Mouse (Mus musculus): Measurements from ENCODE around the gene Setd7. TPM values are rescaled to one million over a fixed set of nuclear protein-coding genes. Genes with fewer than 3 reads are reported as not detected.

Gene Setd7
- polyA plus RNA-seq, 1 experiment, result 12.0 TPM

DNA sequence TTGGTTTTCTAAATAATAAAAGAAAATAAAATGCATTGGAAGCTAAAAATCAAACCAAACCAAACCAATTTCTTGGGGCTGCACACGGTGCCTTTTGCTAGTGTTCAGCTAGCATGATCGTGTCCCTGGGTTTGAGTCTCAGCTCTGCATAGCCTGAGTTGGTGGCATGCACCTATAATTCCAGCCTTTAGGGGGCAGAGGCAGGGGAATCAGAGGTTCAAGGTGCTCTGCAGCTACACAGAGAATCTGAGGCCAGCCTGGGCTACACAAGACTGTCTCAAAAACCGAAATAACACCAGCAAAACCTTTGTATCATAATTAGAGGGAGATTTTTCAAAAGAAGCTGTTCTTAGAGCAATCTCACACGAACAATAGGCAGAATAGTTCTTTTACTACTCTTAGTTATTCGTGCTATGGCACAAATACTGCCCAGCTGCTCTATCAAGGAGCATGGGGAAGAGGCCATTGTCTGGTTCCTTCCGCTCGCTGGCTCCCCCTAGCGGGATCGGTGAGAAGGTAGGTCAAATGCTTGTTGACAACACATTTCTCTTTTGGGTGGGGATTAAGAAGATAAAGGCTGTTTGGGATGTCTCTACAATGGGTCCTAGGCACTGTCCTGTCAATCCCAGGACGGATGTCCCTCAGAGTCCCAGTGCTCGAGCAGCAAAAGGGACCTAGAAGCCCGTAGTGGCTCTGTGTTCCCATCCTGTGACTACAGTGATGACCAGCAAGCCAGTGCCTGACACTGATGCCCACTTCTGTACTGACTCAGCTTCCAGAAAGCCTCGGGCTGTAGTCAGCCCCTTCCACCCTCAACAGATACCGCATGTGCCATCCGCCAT, 20.9 kb downstream of the Setd7 start:
- Histone ChIP-seq H3K27ac (ENCODE audit: control insufficient read depth, insufficient read depth, low read depth, low read length, poor library complexity) (no peak overlapping the region), H3K4me1 (ENCODE audit: control insufficient read depth, insufficient read depth, low read length) (no peaks in the 10 kb centered on the region), H3K4me3 (replicated peaks; ENCODE audit: control insufficient read depth, low read depth, low read length) (no peak overlapping the region)
- TF ChIP-seq POLR2A (IDR thresholded peaks at IDR 0.05; ENCODE audit: borderline replicate concordance, control insufficient read depth, low read depth, low read length) (no peak), CTCF (IDR thresholded peaks at IDR 0.05; ENCODE audit: control insufficient read depth, insufficient read depth, low read length) (peak; percentile 91)
- WGBS, result 50% methylated on average over 15 of the region's 15 CpGs

DNA sequence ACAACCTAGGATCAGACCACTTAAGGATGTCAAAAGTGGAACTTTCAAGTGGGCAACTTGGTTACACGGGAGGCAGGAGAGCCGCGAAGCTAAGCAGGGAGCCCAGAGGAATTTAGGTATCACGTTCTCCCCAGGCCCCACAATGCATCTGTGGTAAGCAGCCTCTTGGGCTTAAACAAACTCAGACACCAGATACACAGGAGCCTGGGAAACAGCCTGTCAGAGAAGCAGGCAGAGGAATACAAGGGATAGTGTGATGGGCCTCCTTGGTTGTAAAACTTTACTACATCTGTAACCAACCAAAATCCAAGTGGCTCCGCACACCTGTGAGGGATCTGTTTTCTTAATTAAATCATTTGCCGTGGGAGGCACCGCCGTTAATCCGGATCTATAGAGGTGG, 26.7 kb downstream of the Setd7 start:
- H3K27ac ChIP-seq (ENCODE audit: control insufficient read depth, insufficient read depth, low read depth, low read length, poor library complexity), result no peak overlapping the region
- TF ChIP-seq POLR2A (IDR thresholded peaks at IDR 0.05; ENCODE audit: borderline replicate concordance, control insufficient read depth, low read depth, low read length) (no peak), CTCF (IDR thresholded peaks at IDR 0.05; ENCODE audit: control insufficient read depth, insufficient read depth, low read length) (no peak)
- 91% methylated on average over 9 of the region's 9 CpGs for WGBS
- H3K4me1 ChIP-seq (ENCODE audit: control insufficient read depth, insufficient read depth, low read length), result no peaks in the 10 kb centered on the region
- H3K4me3 ChIP-seq (replicated peaks; ENCODE audit: control insufficient read depth, low read depth, low read length), result no peak overlapping the region

DNA sequence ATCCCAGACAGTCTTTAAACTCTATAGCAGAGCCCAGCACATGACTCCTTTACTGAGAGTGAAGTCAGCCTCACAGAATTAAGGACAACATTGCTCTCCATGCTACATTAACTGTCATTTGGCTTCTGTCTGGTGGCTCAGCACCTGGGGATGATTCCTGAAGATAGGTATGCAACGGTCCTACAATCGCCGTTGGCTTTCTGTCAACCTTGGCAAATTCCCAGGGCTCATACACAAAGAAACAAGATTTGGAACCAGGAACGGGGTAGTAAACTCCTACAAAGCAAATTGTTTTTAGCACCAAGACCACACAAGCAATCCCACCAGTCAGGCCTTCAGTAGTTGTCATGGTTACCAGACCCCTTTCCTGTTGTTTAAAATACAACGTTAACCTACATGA, 27.1 kb downstream of the Setd7 start:
- 88% methylated on average over 5 of the region's 5 CpGs for WGBS
- H3K4me3 ChIP-seq (replicated peaks; ENCODE audit: control insufficient read depth, low read depth, low read length), result no peak overlapping the region
- H3K4me1 ChIP-seq (ENCODE audit: control insufficient read depth, insufficient read depth, low read length), result no peaks in the 10 kb centered on the region
- TF ChIP-seq POLR2A (IDR thresholded peaks at IDR 0.05; ENCODE audit: borderline replicate concordance, control insufficient read depth, low read depth, low read length) (no peak), CTCF (IDR thresholded peaks at IDR 0.05; ENCODE audit: control insufficient read depth, insufficient read depth, low read length) (no peak)
- no peak overlapping the region for H3K27ac ChIP-seq (ENCODE audit: control insufficient read depth, insufficient read depth, low read depth, low read length, poor library complexity)

DNA sequence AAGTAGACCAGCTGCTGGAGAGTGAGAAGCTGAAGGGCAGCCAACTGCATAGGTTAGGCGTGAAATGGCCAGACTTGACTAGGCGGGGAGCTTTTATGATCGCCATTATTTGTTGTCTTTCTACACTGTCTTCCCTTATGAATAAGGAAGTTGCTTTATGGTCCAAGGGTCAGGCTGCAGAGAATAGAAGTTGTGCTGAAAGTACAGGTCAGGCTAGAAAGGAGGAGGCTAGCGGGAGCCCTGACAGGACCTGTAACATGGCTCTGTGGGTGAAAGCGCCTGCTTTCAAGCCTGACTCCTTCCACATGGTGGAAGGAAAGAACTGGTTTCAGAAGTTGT, 28.4 kb downstream of the Setd7 start:
- no peak overlapping the region for H3K27ac ChIP-seq (ENCODE audit: control insufficient read depth, insufficient read depth, low read depth, low read length, poor library complexity)

DNA sequence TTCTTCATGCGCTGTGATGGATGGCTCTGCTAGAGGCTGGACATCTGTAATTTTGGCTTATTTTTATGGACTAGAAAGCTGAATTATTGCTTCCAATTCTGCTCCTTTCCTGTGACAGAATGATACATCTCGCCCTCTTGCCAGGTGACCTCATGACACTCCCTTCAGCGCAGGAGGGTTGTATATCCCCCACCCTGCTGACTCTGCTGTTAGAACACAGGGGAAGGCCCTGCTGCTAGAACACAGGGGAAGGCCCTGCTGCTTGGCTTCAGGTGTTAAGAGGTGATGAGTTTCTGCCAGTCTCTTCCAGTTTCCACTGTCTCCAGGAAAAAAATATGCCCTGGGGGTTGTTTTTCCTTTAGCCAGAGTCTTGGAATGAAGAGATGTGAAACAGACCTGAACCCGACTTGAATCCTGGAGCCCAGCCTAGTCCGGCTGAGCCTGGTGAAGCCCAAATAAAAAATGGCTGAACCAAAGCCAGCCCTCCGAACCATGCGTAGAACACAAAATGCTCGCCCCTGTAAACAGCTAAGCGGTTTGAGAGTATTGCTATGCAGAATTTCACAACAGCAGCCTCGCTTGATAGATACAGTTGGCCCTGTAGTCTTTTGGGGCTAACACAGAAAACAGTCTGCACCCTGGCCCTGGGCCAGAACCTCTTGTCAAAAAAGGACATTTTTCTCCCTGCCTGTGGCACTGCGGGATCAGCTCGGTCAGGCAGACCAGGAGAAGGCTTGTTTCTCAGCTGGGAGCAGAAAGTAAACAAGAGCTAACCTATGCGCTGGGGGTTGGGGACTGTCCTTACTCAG, 29.0 kb downstream of the Setd7 start:
- TF ChIP-seq POLR2A (IDR thresholded peaks at IDR 0.05; ENCODE audit: borderline replicate concordance, control insufficient read depth, low read depth, low read length) (no peak), CTCF (IDR thresholded peaks at IDR 0.05; ENCODE audit: control insufficient read depth, insufficient read depth, low read length) (no peak)
- Histone ChIP-seq H3K4me1 (ENCODE audit: control insufficient read depth, insufficient read depth, low read length) (no peaks in the 10 kb centered on the region), H3K27ac (ENCODE audit: control insufficient read depth, insufficient read depth, low read depth, low read length, poor library complexity) (no peak overlapping the region), H3K4me3 (replicated peaks; ENCODE audit: control insufficient read depth, low read depth, low read length) (no peak overlapping the region)
- WGBS, result 89% methylated on average over 13 of the region's 13 CpGs

More for the DNA sequence above, 28.4 kb downstream of the Setd7 start:
- TF ChIP-seq POLR2A (IDR thresholded peaks at IDR 0.05; ENCODE audit: borderline replicate concordance, control insufficient read depth, low read depth, low read length) (no peak), CTCF (IDR thresholded peaks at IDR 0.05; ENCODE audit: control insufficient read depth, insufficient read depth, low read length) (no peak)
- WGBS, result 94% methylated on average over 5 of the region's 5 CpGs
- H3K4me3 ChIP-seq (replicated peaks; ENCODE audit: control insufficient read depth, low read depth, low read length), result no peak overlapping the region
- H3K4me1 ChIP-seq (ENCODE audit: control insufficient read depth, insufficient read depth, low read length), result no peaks in the 10 kb centered on the region

DNA sequence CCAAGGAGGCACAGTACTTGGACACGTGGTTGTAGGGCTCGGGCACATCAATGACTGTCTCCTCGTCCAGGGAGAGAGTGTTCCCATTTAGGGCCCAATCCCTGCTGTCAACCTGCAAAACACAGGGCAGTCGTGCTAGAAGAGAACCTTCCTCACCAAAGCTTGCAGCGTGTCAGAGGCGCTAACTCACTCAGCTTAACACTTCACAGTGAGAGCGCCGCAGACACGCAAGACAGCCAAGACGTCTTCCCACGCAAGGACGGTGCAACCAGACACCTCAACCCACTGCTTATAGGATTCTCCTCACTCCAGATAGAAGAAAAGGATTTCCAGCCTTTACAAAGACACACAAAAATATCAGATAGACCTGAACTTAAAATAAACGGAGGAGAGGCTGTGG, 33.8 kb downstream of the Setd7 start:
- 88% methylated on average over 13 of the region's 13 CpGs for WGBS
- H3K4me1 ChIP-seq (ENCODE audit: control insufficient read depth, insufficient read depth, low read length), result no peaks in the 10 kb centered on the region
- TF ChIP-seq CTCF (IDR thresholded peaks at IDR 0.05; ENCODE audit: control insufficient read depth, insufficient read depth, low read length), result no peak
- no peak for TF ChIP-seq POLR2A (IDR thresholded peaks at IDR 0.05; ENCODE audit: borderline replicate concordance, control insufficient read depth, low read depth, low read length)

DNA sequence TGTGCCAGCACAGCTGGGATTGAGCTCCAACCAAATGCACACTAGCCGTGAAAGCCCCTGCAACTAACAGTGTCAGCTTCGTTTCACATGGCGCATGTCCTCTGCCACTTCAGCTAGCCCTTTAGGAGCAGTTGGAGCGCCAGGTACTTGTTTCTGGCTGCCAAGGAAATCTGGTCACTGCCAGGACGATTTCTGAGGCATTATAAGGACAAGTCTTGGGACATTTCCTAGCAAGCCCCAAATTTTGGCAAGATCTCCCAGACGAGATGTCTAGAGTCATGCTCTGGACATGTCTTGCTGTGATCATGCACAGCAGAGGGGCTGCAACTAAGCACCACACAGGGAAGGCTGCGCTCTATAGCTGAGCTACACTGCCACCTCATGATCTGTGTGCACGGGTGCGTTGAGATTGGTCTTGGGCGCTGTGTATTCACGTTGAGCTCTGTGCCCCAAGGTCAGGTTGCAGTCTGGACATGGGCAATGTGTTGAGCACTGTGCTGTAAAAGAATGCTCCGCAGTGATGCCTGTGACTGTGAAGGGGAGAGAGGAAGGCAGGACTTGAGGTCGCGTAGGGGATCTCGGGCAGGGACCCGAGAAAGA, 35.4 kb downstream of the Setd7 start:
- Histone ChIP-seq H3K27ac (ENCODE audit: control insufficient read depth, insufficient read depth, low read depth, low read length, poor library complexity) (no peak overlapping the region), H3K4me3 (replicated peaks; ENCODE audit: control insufficient read depth, low read depth, low read length) (no peak overlapping the region), H3K4me1 (ENCODE audit: control insufficient read depth, insufficient read depth, low read length) (no peaks in the 10 kb centered on the region; the same call in 1 of the 2 replicates)
- 88% methylated on average over 16 of the region's 16 CpGs for WGBS
- TF ChIP-seq CTCF (IDR thresholded peaks at IDR 0.05; ENCODE audit: control insufficient read depth, insufficient read depth, low read length) (no peak), POLR2A (IDR thresholded peaks at IDR 0.05; ENCODE audit: borderline replicate concordance, control insufficient read depth, low read depth, low read length) (no peak)

More for the DNA sequence above, 33.8 kb downstream of the Setd7 start:
- no peak overlapping the region for H3K27ac ChIP-seq (ENCODE audit: control insufficient read depth, insufficient read depth, low read depth, low read length, poor library complexity)
- H3K4me3 ChIP-seq (replicated peaks; ENCODE audit: control insufficient read depth, low read depth, low read length), result no peak overlapping the region

DNA sequence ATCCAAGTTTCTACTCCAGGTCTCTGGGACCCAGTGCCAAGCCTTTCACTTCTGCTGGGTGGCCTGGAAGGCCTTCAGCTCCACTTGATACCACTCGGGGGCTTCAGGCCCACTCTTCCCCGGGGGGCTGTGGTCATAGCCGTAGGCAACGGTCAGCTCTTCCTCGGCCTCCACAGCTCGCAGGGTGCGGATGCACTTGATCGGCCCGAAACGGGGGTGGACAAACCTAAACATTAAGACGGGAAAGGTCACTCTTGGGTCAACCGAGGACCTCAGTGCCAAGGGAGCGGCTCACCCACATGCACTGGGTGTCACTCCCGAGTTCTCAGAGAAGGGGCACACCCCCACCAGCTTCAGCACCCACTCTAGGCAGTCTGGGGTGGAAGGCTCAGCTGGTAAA, 39.4 kb downstream of the Setd7 start:
- Histone ChIP-seq H3K4me3 (replicated peaks; ENCODE audit: control insufficient read depth, low read depth, low read length) (no peak overlapping the region), H3K4me1 (ENCODE audit: control insufficient read depth, insufficient read depth, low read length) (peaks cover 3% of the 10 kb centered on the region; the same call in 1 of the 2 replicates), H3K27ac (ENCODE audit: control insufficient read depth, insufficient read depth, low read depth, low read length, poor library complexity) (no peak overlapping the region)
- 88% methylated on average over 14 of the region's 14 CpGs for WGBS
- TF ChIP-seq CTCF (IDR thresholded peaks at IDR 0.05; ENCODE audit: control insufficient read depth, insufficient read depth, low read length) (no peak), POLR2A (IDR thresholded peaks at IDR 0.05; ENCODE audit: borderline replicate concordance, control insufficient read depth, low read depth, low read length) (no peak)
